Mouse (Mus musculus) embryonic facial prominence, embryonic 13.5 days (tissue): Measurements from ENCODE around the gene Ascc1. TPM values are rescaled to one million over a fixed set of nuclear protein-coding genes. Genes with fewer than 3 reads are reported as not detected.
"Not testable (repeated sequence)": the region's sequence is repeated elsewhere in the genome, so short reads cannot be mapped to it uniquely, and the experiment has no call there.

Experiments
- ATAC-seq: fragments of 200-750 bp; cut with Nextera tagmentation; 2 replicates; pipeline ENCODE4 v1.8.0; 2017; ENCODE audit warnings: low read depth; ENCODE audit not compliant: insufficient number of reproducible peaks, insufficient read depth, low FRiP score, low TSS enrichment
- H3K27ac ChIP-seq: fragments of 300-500 bp; sonication (generic); 2 replicates; pipeline ENCODE4 v1.5.1; 2015; ENCODE audit warnings: moderate library complexity, mild to moderate bottlenecking, inconsistent platforms
- H3K27me3 ChIP-seq: fragments of 300-500 bp; sonication (generic); 2 replicates; pipeline ENCODE4 v1.6.1; 2015; ENCODE audit warnings: mild to moderate bottlenecking, inconsistent platforms
- H3K36me3 ChIP-seq: fragments of 300-500 bp; sonication (generic); 2 replicates; pipeline ENCODE4 v1.6.1; 2015; ENCODE audit warnings: mild to moderate bottlenecking, inconsistent platforms
- H3K4me1 ChIP-seq: fragments of 300-500 bp; sonication (generic); 2 replicates; pipeline ENCODE4 v1.6.1; 2015; ENCODE audit warnings: inconsistent platforms
- H3K4me2 ChIP-seq: fragments of 300-500 bp; sonication (generic); 2 replicates; pipeline ENCODE4 v1.6.1; 2015; ENCODE audit warnings: moderate library complexity, mild to moderate bottlenecking, inconsistent platforms
- H3K4me3 ChIP-seq: fragments of 300-500 bp; sonication (generic); 2 replicates; pipeline ENCODE4 v1.5.1; 2015; ENCODE audit warnings: mild to moderate bottlenecking, inconsistent platforms
- H3K9ac ChIP-seq: fragments of 300-500 bp; sonication (generic); 2 replicates; pipeline ENCODE4 v1.6.1; 2015; ENCODE audit warnings: mild to moderate bottlenecking, inconsistent platforms
- H3K9me3 ChIP-seq: fragments of 300-500 bp; sonication (generic); 2 replicates; pipeline ENCODE4 v1.6.1; 2016; ENCODE audit warnings: inconsistent platforms
- WGBS: fragments of 180-500 bp; shearing (Covaris S2); methylation state at CpG from one replicate; pipeline ENCODE4 v1.1.7; 2015; ENCODE audit warnings: mixed read lengths; 5-methylcytosine and 5-hydroxymethylcytosine counted together
- polyA plus RNA-seq: library from polyadenylated mRNA; unstranded; fragments of >200 nt; fragmentation: Nextera tagmentation; extraction: Ambion mirVana; gene quantifications from 2 replicates; pipeline ENCODE4 v1.2.1, GENCODE M21; 2015

Gene Ascc1
- polyA plus RNA-seq, 1 experiment from 2014 or later = 50.3 TPM

GRCm38 (mm10) chr10:60120630-60121029 is 118.0 kb downstream of the Ascc1 start:
- Histone ChIP-seq H3K9me3 (no peaks in the 10 kb centered on the region), H3K4me2 (no peak overlapping the region), H3K9ac (no peak overlapping the region), H3K4me3 (no peak overlapping the region), H3K27me3 (no peaks in the 10 kb centered on the region), H3K36me3 (no peaks in the 10 kb centered on the region), H3K4me1 (peaks cover 16% of the 10 kb centered on the region), H3K27ac (no peak overlapping the region)
- ATAC-seq = no peak
- 84% methylated on average over 4 of the region's 4 CpGs for WGBS

- 63% methylated on average over 6 of the region's 6 CpGs for WGBS
- Histone ChIP-seq H3K27ac (no peak overlapping the region), H3K4me2 (no peak overlapping the region), H3K9me3 (no peaks in the 10 kb centered on the region), H3K9ac (no peak overlapping the region), H3K4me3 (no peak overlapping the region), H3K4me1 (peaks cover 5% of the 10 kb centered on the region), H3K27me3 (no peaks in the 10 kb centered on the region), H3K36me3 (no peaks in the 10 kb centered on the region)
- ATAC-seq = no peak
These were observed 121.5 kb downstream of the Ascc1 start for GRCm38 (mm10) chr10:60124078-60124477.

- Histone ChIP-seq H3K4me3 (no peak overlapping the region), H3K4me1 (peaks cover 5% of the 10 kb centered on the region), H3K9ac (no peak overlapping the region), H3K9me3 (no peaks in the 10 kb centered on the region), H3K36me3 (peaks cover 9% of the 10 kb centered on the region; the same call in 1 of the 2 replicates), H3K4me2 (peak overlapping the region; percentile 50), H3K27me3 (no peaks in the 10 kb centered on the region), H3K27ac (no peak overlapping the region)
- peak; percentile 28; the same call in 1 of the 2 replicates for ATAC-seq
- 25% methylated on average over 21 of the region's 22 CpGs for WGBS
These were observed 123.1 kb downstream of the Ascc1 start for GRCm38 (mm10) chr10:60125529-60126327.

- no peak for ATAC-seq
- Histone ChIP-seq H3K9me3 (no peaks in the 10 kb centered on the region), H3K36me3 (peaks cover 9% of the 10 kb centered on the region; the same call in 1 of the 2 replicates), H3K4me3 (no peak overlapping the region), H3K27me3 (no peaks in the 10 kb centered on the region), H3K9ac (no peak overlapping the region), H3K27ac (no peak overlapping the region), H3K4me1 (peaks cover 8% of the 10 kb centered on the region), H3K4me2 (no peak overlapping the region)
- 83% methylated on average over 9 of the region's 9 CpGs for WGBS
These were observed 125.7 kb downstream of the Ascc1 start for GRCm38 (mm10) chr10:60128287-60128686.

GRCm38 (mm10) chr10:60130504-60130903 is 127.9 kb downstream of the Ascc1 start:
- Histone ChIP-seq H3K4me3 (no peak overlapping the region), H3K4me2 (no peak overlapping the region), H3K27me3 (no peaks in the 10 kb centered on the region), H3K4me1 (peaks cover 21% of the 10 kb centered on the region), H3K9me3 (no peaks in the 10 kb centered on the region), H3K27ac (no peak overlapping the region), H3K36me3 (peaks cover 9% of the 10 kb centered on the region; the same call in 1 of the 2 replicates), H3K9ac (no peak overlapping the region)
- WGBS = 78% methylated on average over 4 of the region's 4 CpGs
- ATAC-seq = no peak

GRCm38 (mm10) chr10:60133501-60133900 is 130.9 kb downstream of the Ascc1 start:
- 14% methylated on average over 6 of the region's 6 CpGs for WGBS
- Histone ChIP-seq H3K4me1 (peaks cover 17% of the 10 kb centered on the region), H3K4me3 (no peak overlapping the region), H3K9ac (0 out of 2 replicates have a peak overlapping the region, but pooled peaks have one; percentile 27), H3K4me2 (peak overlapping the region; percentile 35), H3K9me3 (no peaks in the 10 kb centered on the region), H3K36me3 (peaks cover 9% of the 10 kb centered on the region; the same call in 1 of the 2 replicates), H3K27ac (peak overlapping the region; percentile 57; the same call in 1 of the 2 replicates), H3K27me3 (no peaks in the 10 kb centered on the region)
- 0 out of 2 replicates have a peak, but pooled peaks have one; percentile 44 for ATAC-seq

- Histone ChIP-seq H3K9me3 (no peaks in the 10 kb centered on the region), H3K4me2 (peak overlapping the region; percentile 35; the same call in 1 of the 2 replicates), H3K27ac (peak overlapping the region; percentile 57; the same call in 1 of the 2 replicates), H3K4me3 (no peak overlapping the region), H3K27me3 (no peaks in the 10 kb centered on the region), H3K4me1 (peaks cover 17% of the 10 kb centered on the region), H3K9ac (0 out of 2 replicates have a peak overlapping the region, but pooled peaks have one; percentile 27), H3K36me3 (peaks cover 9% of the 10 kb centered on the region; the same call in 1 of the 2 replicates)
- 49% methylated on average over 9 of the region's 9 CpGs for WGBS
- ATAC-seq = no peak
These were observed 131.6 kb downstream of the Ascc1 start for GRCm38 (mm10) chr10:60134201-60134600.

- peaks cover 17% of the 10 kb centered on the region for H3K4me1 ChIP-seq
- not testable (repeated sequence) for H3K9ac ChIP-seq, H3K36me3 ChIP-seq, ATAC-seq, H3K27me3 ChIP-seq, H3K4me2 ChIP-seq, H3K9me3 ChIP-seq, H3K27ac ChIP-seq, H3K4me3 ChIP-seq
- WGBS = 56% methylated on average over 1 of the region's 1 CpGs
These were observed 133.4 kb downstream of the Ascc1 start for GRCm38 (mm10) chr10:60136010-60136409.

- Histone ChIP-seq H3K9ac (no peak overlapping the region), H3K4me2 (no peak overlapping the region), H3K4me3 (no peak overlapping the region), H3K36me3 (no peaks in the 10 kb centered on the region), H3K27ac (no peak overlapping the region), H3K9me3 (no peaks in the 10 kb centered on the region), H3K4me1 (peaks cover 17% of the 10 kb centered on the region), H3K27me3 (no peaks in the 10 kb centered on the region)
- no peak for ATAC-seq
- 71% methylated on average over 7 of the region's 7 CpGs for WGBS
These were observed 134.3 kb downstream of the Ascc1 start for GRCm38 (mm10) chr10:60136935-60137334.

- Histone ChIP-seq H3K9me3 (no peaks in the 10 kb centered on the region), H3K4me1 (peaks cover 9% of the 10 kb centered on the region), H3K9ac (no peak overlapping the region), H3K36me3 (no peaks in the 10 kb centered on the region), H3K4me2 (no peak overlapping the region), H3K4me3 (no peak overlapping the region), H3K27ac (no peak overlapping the region), H3K27me3 (no peaks in the 10 kb centered on the region)
- 87% methylated on average over 5 of the region's 5 CpGs for WGBS
- ATAC-seq = no peak
These were observed 136.1 kb downstream of the Ascc1 start for GRCm38 (mm10) chr10:60138680-60139079.

GRCm38 (mm10) chr10:60140751-60141150 is 138.1 kb downstream of the Ascc1 start:
- Histone ChIP-seq H3K4me1 (no peaks in the 10 kb centered on the region), H3K36me3 (no peaks in the 10 kb centered on the region), H3K27me3 (no peaks in the 10 kb centered on the region), H3K9me3 (no peaks in the 10 kb centered on the region), H3K27ac (no peak overlapping the region), H3K9ac (no peak overlapping the region), H3K4me2 (no peak overlapping the region), H3K4me3 (no peak overlapping the region)
- 79% methylated on average over 4 of the region's 4 CpGs for WGBS
- no peak for ATAC-seq

GRCm38 (mm10) chr10:60141656-60142160 is 139.1 kb downstream of the Ascc1 start:
- 94% methylated on average over 3 of the region's 3 CpGs for WGBS
- no peaks in the 10 kb centered on the region; the same call in 1 of the 2 replicates for H3K4me1 ChIP-seq
- H3K4me3 ChIP-seq = no peak overlapping the region
- no peak overlapping the region for H3K4me2 ChIP-seq
- no peaks in the 10 kb centered on the region for H3K9me3 ChIP-seq
- no peaks in the 10 kb centered on the region for H3K36me3 ChIP-seq
- H3K9ac ChIP-seq = no peak overlapping the region
- no peak; the same call in 1 of the 2 replicates for ATAC-seq
- H3K27me3 ChIP-seq = no peaks in the 10 kb centered on the region
- no peak overlapping the region for H3K27ac ChIP-seq
